Mouse (Mus musculus) ovary, postnatal 36 days (tissue): ENCODE results near the gene Serpina3g.

Source experiments
- DNase-seq: peaks from one replicate; pipeline ENCODE4 v3.0.0; 2022; ENCODE audit warnings: low spot score, mixed read lengths

The Serpina3g gene

GRCm38 (mm10) chr12:104283380-104283779, 47.3 kb downstream of the Serpina3g start:
- DNase-seq, result no peak

GRCm38 (mm10) chr12:104288336-104288735, 52.3 kb downstream of the Serpina3g start:
- DNase-seq, result no peak

GRCm38 (mm10) chr12:104289872-104290271, 53.8 kb downstream of the Serpina3g start:
- DNase-seq, result no peak
